Mouse (Mus musculus): ENCODE results near the gene Kyat1. TPM values are rescaled to one million over a fixed set of nuclear protein-coding genes. Genes with fewer than 3 reads are reported as not detected.
A peak's percentile ranks its signal among the peaks of the same experiment; 100 is the strongest.

Gene Kyat1
- total RNA-seq (2015; ENCODE audit: low replicate concordance), result 3.2 TPM in 1 of 2 replicates, not detected in the other
- 1.8 and 2.3 TPM in 2 replicates for total RNA-seq (2017; ENCODE audit: low replicate concordance)

DNA sequence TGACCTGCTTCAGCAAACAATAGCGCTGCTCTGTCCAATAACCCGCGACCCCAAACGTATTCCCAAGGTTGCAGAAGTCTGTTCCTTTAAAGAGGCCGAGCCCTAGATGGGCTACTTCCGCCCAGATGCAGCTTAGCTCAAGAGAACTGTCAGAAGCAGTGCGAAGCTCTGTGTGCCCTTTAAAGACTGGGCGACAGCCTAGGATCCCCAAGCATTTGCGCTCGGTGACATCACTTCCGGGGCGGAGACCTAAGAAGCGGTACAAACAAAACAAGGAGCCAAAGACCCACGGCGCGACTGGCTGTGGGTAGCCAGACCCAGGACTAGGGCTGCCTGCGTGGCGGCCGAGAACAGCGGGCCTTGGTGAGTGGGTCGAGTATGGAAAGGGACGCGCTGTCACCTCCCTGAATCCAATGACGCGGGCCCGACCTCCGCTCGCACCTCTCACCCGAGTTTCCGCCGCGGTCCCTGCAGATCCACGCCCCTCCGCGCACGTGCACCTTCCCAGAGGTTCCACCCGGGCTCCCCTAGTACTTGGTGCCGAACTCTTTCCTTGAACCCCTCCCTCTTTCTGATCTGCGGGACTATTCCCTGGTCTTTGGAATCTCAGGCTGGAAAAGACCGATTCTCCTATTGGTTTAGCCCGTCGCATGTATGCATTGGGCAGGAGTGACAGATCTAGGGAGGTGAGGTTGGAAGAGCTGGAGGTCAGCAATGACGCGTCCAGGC, at the start of gene Kyat1:
Gene Kyat1 (minus strand): TSS at position 219 of the 729 bp plus-strand sequence.
- ATAC-seq (replicated peaks; ENCODE audit: low FRiP score, poor library complexity, severe bottlenecking), result peak; percentile 90

GRCm38 (mm10) chr2:30253809-30254208, 48.2 kb upstream of the Kyat1 start:
- ATAC-seq (replicated peaks; ENCODE audit: low FRiP score, poor library complexity, severe bottlenecking), result no peak

- ATAC-seq (replicated peaks; ENCODE audit: low FRiP score, poor library complexity, severe bottlenecking), result no peak
Measured at GRCm38 (mm10) chr2:30252521-30252920, 46.9 kb upstream of the Kyat1 start.

DNA sequence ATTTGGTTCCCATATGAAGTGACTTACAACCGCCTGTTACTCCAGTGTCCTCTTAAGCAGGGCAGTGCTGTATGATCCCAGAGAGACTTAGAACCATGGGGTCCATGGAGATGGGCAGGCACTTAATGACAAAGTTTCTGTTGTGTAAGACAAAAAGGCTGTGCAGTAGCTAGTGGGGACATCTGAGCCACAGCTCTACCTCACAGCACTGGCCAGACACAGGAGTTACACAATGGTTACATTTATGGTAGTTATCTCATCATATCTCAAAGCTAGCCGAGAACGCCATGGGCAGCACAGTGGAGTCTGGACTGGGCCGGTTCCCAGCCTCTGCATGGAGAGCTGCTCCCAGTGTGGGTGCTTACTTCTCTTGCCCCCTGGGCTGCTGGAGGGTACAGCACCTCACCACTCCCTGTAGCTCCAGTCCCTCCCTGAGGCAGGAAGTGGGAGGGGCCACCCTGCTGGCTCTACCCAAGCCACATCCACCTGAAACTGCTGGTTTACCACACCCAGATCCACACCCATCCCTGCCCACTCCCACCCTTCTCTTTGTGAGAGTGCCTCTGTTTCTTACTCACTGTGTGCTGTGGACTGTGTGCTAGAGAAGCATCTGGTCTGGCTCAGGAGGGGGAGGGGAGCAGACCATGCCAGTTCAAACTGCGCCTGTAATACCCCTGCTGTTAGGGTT, 45.9 kb upstream of the Kyat1 start:
- ATAC-seq (replicated peaks; ENCODE audit: low FRiP score, poor library complexity, severe bottlenecking), result peak; percentile 48

DNA sequence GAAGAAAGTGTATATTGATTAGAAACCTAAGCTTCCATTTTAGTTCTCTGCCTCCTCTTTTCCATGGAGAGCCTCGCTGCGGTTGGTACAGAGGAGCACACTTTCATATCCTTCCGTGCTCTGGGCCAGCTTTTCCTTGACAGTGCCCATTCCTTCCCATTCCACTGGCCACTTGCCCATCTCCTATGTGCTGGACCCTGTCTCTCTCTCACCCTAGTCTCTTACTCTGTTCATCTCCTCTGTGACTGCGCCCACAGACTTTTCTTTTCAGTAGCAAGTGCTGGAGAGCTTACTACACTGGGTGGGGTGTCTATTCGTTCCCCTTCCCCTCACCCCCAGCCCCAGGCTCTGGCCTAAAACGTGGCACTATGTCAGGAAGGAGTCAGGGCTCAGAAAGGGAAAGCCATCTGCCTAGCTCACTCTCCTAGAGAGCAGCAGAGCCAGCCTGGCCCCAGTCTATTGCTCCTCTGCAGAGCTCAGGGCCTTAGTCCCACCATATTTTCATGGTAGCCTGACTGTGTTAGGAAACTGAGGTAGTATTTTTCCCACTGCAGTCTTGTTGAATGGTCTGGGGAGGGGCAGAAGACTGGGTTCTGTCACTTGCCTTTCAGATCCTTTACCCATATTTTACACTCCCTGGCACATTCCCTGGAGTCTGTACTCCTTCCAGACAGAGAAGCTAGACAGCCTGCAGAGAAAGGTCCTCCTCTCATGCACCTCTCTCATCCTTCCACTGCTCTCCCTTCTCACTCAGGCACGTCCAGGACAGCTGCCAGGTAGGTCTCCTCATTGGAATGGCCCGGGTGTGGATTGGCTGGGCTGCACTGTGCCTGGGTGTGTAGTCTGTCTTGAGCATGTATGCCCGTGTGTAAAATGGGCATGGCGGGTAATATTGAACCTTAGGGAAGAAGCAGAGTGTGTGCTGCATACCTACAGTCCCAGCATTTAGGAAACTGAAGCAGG, 44.8 kb upstream of the Kyat1 start:
- no peak for ATAC-seq (replicated peaks; ENCODE audit: low FRiP score, poor library complexity, severe bottlenecking)

DNA sequence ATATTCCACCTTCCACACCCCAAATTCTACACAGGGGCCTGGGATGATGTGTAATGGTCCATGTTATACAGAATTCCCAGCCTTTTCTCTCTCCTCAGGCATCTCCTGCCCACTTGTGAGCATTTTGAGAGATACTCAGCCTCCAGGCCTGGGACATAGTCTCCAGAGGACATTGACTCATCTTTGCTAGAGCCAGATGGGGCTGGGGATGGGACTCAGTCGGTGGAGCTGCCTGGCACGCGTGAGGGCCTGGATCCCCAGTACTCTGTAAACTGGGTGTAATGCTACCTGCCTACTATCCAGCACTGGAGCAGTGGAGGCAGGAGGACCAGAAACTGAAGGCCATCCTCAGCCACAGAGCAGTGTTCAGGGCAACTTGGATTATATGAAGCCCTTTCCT, 43.5 kb upstream of the Kyat1 start:
- no peak for ATAC-seq (replicated peaks; ENCODE audit: low FRiP score, poor library complexity, severe bottlenecking)

DNA sequence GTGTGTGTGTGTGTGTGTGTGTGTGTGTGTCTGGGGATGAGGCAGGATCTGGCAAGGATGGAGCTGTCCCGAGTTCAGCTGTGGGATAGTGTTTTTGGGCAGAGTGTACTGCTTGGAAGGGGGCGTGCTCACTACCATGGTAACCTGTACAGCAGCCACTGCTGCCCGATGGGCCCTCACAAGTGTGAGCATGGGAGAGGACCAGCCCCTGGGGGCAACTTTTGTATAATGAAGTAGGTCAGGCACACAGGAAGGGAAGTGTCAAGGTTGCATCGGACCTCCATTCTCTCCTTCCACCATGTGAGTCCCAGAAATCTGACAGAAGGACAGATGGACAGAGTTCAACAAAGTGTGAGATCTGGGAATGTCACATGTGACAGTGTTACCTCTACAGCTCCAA, 42.0 kb upstream of the Kyat1 start:
- no peak for ATAC-seq (replicated peaks; ENCODE audit: low FRiP score, poor library complexity, severe bottlenecking)

GRCm38 (mm10) chr2:30247036-30247435, 41.4 kb upstream of the Kyat1 start:
- no peak for ATAC-seq (replicated peaks; ENCODE audit: low FRiP score, poor library complexity, severe bottlenecking)

DNA sequence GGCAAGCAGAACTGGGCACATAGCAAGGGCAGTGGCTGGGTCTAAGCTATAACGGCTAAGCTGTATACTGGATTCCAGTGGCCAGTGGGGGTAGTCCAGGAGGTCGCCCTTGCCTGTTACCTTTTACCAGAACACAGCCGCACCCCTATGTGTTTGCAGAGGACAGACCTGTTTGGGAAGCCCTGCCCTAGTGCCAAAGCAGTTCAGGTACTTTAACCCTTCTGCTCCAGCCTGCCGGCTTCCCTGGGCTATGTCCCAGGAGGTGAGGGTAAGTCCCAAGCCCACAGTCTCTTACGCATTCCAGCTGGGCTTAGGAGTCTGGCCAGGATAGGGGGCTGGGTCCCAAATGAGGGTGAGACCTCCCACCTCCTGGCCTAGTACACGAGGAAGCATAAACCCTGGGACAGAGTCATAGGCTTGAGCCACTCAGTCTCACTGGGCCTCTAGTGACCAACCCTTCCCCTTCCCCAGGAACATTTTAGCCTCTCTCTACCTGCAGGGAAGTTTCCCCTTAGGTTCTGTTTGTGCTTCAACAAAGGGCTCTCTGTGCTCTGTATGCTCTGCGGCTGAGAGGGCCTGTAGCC, 39.0 kb upstream of the Kyat1 start:
- no peak for ATAC-seq (replicated peaks; ENCODE audit: low FRiP score, poor library complexity, severe bottlenecking)

- ATAC-seq (replicated peaks; ENCODE audit: low FRiP score, poor library complexity, severe bottlenecking), result no peak
Measured at GRCm38 (mm10) chr2:30243391-30243790, 37.7 kb upstream of the Kyat1 start.

DNA sequence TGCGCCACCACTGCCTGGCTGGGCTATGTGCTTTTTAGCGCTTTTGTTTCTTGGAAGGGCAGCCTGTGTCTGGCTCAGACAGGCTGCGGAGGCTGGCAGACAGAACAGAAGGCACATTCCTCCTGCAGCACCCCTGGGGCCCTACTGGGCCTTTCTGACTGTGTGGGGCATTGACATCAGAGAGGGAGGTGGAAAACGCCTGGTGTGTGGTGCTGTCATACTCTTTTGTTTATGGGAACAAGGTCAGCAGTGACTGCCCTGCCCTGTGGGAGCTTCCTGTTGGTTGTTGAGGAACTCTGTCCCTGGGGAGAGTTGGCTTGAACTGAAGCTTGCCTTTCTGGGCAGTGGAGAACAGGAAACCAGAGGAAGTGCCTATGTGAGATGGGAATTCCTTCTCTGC, 36.9 kb upstream of the Kyat1 start:
- ATAC-seq (replicated peaks; ENCODE audit: low FRiP score, poor library complexity, severe bottlenecking), result no peak

GRCm38 (mm10) chr2:30240267-30240666, 34.6 kb upstream of the Kyat1 start, which contains the start of gene Gm28035:
Gene Gm28035 (plus strand): TSS chr2:30240567.
- no peak for ATAC-seq (replicated peaks; ENCODE audit: low FRiP score, poor library complexity, severe bottlenecking)

GRCm38 (mm10) chr2:30239777-30240176, 34.1 kb upstream of the Kyat1 start:
- peak; percentile 67 for ATAC-seq (replicated peaks; ENCODE audit: low FRiP score, poor library complexity, severe bottlenecking)

DNA sequence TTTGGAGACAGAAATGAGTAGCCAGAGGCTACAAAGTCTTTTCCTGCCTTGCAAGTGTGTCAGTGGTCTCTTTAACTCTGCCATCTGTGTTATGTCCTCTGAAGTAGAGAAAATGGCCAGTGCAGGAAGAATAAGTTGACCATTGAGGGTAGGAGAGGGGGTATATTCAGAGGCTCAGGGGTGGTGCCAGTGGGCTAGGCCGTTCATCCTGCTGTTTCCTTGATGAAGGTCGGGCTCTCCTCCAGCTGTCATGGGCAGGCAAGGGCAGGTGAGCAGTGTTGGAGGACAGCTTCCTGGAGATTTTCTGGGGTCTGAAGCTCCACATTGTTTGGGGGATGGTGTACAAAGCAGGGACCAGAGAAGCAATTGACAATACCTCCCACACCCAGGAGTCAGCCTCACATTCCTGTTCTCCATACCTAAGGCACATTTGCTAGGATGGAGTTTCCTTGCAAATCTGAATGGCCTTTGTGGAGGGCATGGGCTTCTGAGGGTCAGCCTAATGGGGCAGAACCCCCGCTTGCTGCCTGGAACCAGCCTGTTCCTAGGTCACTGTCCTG, 33.3 kb upstream of the Kyat1 start:
- ATAC-seq (replicated peaks; ENCODE audit: low FRiP score, poor library complexity, severe bottlenecking), result no peak

GRCm38 (mm10) chr2:30237881-30238280, 32.2 kb upstream of the Kyat1 start:
- peak; percentile 30 for ATAC-seq (replicated peaks; ENCODE audit: low FRiP score, poor library complexity, severe bottlenecking)

- ATAC-seq (replicated peaks; ENCODE audit: low FRiP score, poor library complexity, severe bottlenecking), result peak; percentile 86
Measured at GRCm38 (mm10) chr2:30237199-30237880, 31.7 kb upstream of the Kyat1 start, which contains the start of gene Lrrc8a. Gene Lrrc8a (plus strand): TSS chr2:30237715.

DNA sequence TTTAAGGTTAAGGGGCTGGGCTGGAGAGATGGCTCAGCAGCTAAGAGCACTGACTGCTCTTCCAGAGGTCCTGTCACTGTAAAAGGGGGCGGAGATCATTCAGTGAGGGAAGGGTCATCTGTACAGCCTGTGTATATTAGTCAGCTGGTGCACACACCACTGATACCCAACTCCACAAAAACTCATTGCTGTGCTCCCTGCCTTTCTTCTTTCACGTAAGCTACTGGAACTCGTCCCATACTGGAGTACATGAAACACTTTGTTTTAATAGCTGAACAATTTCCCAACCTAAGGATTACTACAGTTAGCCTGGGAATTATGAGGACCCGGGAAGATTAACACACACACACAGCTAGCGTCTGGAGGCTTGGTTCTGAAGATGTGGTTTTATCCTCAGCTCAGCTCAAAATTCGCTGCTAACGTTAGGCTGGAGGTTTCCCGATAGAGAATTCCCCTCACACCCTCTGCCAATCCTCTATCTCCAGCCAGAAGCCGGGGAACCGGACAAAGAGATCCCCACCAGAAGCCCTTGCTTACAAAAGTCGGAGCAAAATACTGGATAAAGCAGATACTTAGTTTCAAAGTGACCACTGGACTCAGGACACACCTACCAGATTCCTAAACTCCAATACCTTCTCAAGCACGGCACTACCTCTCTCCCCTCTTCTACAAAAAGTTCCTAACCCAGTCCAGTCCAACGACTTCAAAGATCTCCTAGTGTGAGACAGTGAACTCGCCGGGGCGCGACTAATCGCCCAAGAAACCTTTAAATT, 31.0 kb upstream of the Kyat1 start:
- 0 out of 2 replicates have a peak, but pooled peaks have one; percentile 0 for ATAC-seq (replicated peaks; ENCODE audit: low FRiP score, poor library complexity, severe bottlenecking)

GRCm38 (mm10) chr2:30235593-30235992, 29.9 kb upstream of the Kyat1 start:
- no peak for ATAC-seq (replicated peaks; ENCODE audit: low FRiP score, poor library complexity, severe bottlenecking)
